Mouse (Mus musculus) heart, embryonic 11.5 days (tissue): ENCODE data around the gene Cabp4. TPM values are rescaled to one million over a fixed set of nuclear protein-coding genes. Genes with fewer than 3 reads are reported as not detected.

Source experiments
- ATAC-seq: fragments of 200-750 bp; cut with Nextera tagmentation; replicated peaks from 2 replicates; pipeline ENCODE4 v1.8.0; 2017; ENCODE audit warnings: moderate library complexity; ENCODE audit not compliant: insufficient number of reproducible peaks, low FRiP score, low TSS enrichment
- H3K27ac ChIP-seq: fragments of 300-500 bp; sonication (generic); 2 replicates; pipeline ENCODE4 v1.5.1; 2014; ENCODE audit warnings: mild to moderate bottlenecking, low read depth, low read length
- H3K27me3 ChIP-seq: fragments of 300-500 bp; sonication (generic); 2 replicates; pipeline ENCODE4 v1.6.1; 2014; ENCODE audit warnings: mild to moderate bottlenecking, low read length, mixed read lengths; ENCODE audit not compliant: control insufficient read depth, insufficient read depth
- H3K36me3 ChIP-seq: fragments of 300-500 bp; sonication (generic); 2 replicates; pipeline ENCODE4 v1.6.1; 2014; ENCODE audit warnings: mild to moderate bottlenecking, low read length, moderate library complexity, mixed read lengths; ENCODE audit not compliant: control insufficient read depth, insufficient read depth
- H3K4me1 ChIP-seq: fragments of 300-500 bp; sonication (generic); 2 replicates; pipeline ENCODE4 v1.6.1; 2014; ENCODE audit warnings: low read length; ENCODE audit not compliant: control insufficient read depth, insufficient read depth
- H3K4me2 ChIP-seq: fragments of 300-500 bp; sonication (generic); 2 replicates; pipeline ENCODE4 v1.6.1; 2014; ENCODE audit warnings: mild to moderate bottlenecking, moderate library complexity
- H3K4me3 ChIP-seq: fragments of 300-500 bp; sonication (generic); 2 replicates; pipeline ENCODE4 v1.5.1; 2014; ENCODE audit warnings: low read depth, low read length
- H3K9ac ChIP-seq: fragments of 300-500 bp; sonication (generic); 2 replicates; pipeline ENCODE4 v1.6.1; 2014; ENCODE audit warnings: mild to moderate bottlenecking, low read depth, low read length, moderate library complexity
- H3K9me3 ChIP-seq: fragments of 300-500 bp; sonication (generic); replicated peaks from 2 replicates; pipeline ENCODE4 v1.6.1; 2016; ENCODE audit warnings: low read length; ENCODE audit not compliant: control insufficient read depth
- WGBS: fragments of 180-500 bp; shearing (Covaris S2); extraction: QIAGEN DNeasy Blood & Tissue Kit; methylation state at CpG from one replicate; pipeline ENCODE4 v1.1.7; 2014; ENCODE audit not compliant: insufficient replicate concordance; 5-methylcytosine and 5-hydroxymethylcytosine counted together
- polyA plus RNA-seq: library from polyadenylated mRNA; unstranded; fragments of >200 nt; fragmentation: Nextera tagmentation; extraction: Ambion mirVana; gene quantifications from 2 replicates; pipeline ENCODE4 v1.2.1, GENCODE M21; 2014

Cabp4 gene
- not detected in 2 replicates for polyA plus RNA-seq

GRCm38 (mm10) chr19:4143759-4144268 lies at the start of gene Cabp4:
Gene Cabp4, minus strand, starts transcription at chr19:4144033.
- peaks cover under 1% of the 10 kb centered on the region; the same call in 1 of the 2 replicates for H3K4me1 ChIP-seq
- H3K27ac ChIP-seq: no peak within 1 kb of the TSS
- WGBS: 64% methylated on average over 7 of the region's 7 CpGs
- H3K9ac ChIP-seq: no peak within 1 kb of the TSS
- ATAC-seq: no peak
- H3K36me3 ChIP-seq: no peaks in the 10 kb centered on the region
- H3K4me3 ChIP-seq: no peak within 1 kb of the TSS
- no peaks in the 10 kb centered on the region for H3K27me3 ChIP-seq
- H3K4me2 ChIP-seq: no peak within 1 kb of the TSS
- H3K9me3 ChIP-seq: no peaks in the 10 kb centered on the region; the same call in 1 of the 2 replicates

- peak overlapping the region; percentile 61 for H3K4me3 ChIP-seq
- 58% methylated on average over 6 of the region's 6 CpGs for WGBS
- ATAC-seq: no peak
Observed at GRCm38 (mm10) chr19:4193129-4193528, 49.3 kb upstream of the Cabp4 start.

GRCm38 (mm10) chr19:4192251-4192985 lies 48.6 kb upstream of the Cabp4 start:
- Histone ChIP-seq H3K9ac (peak overlapping the region; percentile 93), H3K4me2 (peak overlapping the region; percentile 89), H3K4me1 (peaks cover 32% of the 10 kb centered on the region), H3K4me3 (peak overlapping the region; percentile 61), H3K27me3 (no peaks in the 10 kb centered on the region), H3K27ac (peak overlapping the region; percentile 87), H3K36me3 (peaks cover 20% of the 10 kb centered on the region), H3K9me3 (no peaks in the 10 kb centered on the region)
- WGBS: under 1% methylated on average over 50 of the region's 52 CpGs
- peak; percentile 55 for ATAC-seq

More at GRCm38 (mm10) chr19:4193129-4193528, 49.3 kb upstream of the Cabp4 start:
- H3K36me3 ChIP-seq: peaks cover 21% of the 10 kb centered on the region
- H3K9ac ChIP-seq: peak overlapping the region; percentile 93
- peak overlapping the region; percentile 89 for H3K4me2 ChIP-seq
- no peaks in the 10 kb centered on the region for H3K9me3 ChIP-seq
- no peaks in the 10 kb centered on the region for H3K27me3 ChIP-seq
- no peak overlapping the region for H3K27ac ChIP-seq
- H3K4me1 ChIP-seq: peaks cover 32% of the 10 kb centered on the region

GRCm38 (mm10) chr19:4191528-4192250 lies 47.9 kb upstream of the Cabp4 start, which contains the start of gene Ppp1ca:
Gene Ppp1ca, plus strand, starts transcription at chr19:4192065.
- Histone ChIP-seq H3K4me2 (peak within 1 kb of the TSS; percentile 89), H3K27ac (peak within 1 kb of the TSS; percentile 87), H3K36me3 (peaks cover 17% of the 10 kb centered on the region), H3K9ac (peak within 1 kb of the TSS; percentile 93), H3K9me3 (no peaks in the 10 kb centered on the region), H3K4me1 (peaks cover 30% of the 10 kb centered on the region), H3K4me3 (peak within 1 kb of the TSS; percentile 61), H3K27me3 (no peaks in the 10 kb centered on the region)
- WGBS: 6% methylated on average over 42 of the region's 47 CpGs
- peak; percentile 92 for ATAC-seq

GRCm38 (mm10) chr19:4190831-4191334 lies 47.0 kb upstream of the Cabp4 start, which contains the start of gene Tbc1d10c:
Gene Tbc1d10c, minus strand, starts transcription at chr19:4191284.
- H3K27ac ChIP-seq: peak within 1 kb of the TSS; percentile 87
- no peaks in the 10 kb centered on the region for H3K9me3 ChIP-seq
- peak within 1 kb of the TSS; percentile 61 for H3K4me3 ChIP-seq
- H3K4me1 ChIP-seq: peaks cover 25% of the 10 kb centered on the region
- no peaks in the 10 kb centered on the region for H3K27me3 ChIP-seq
- ATAC-seq: no peak
- H3K36me3 ChIP-seq: peaks cover 13% of the 10 kb centered on the region
- H3K4me2 ChIP-seq: peak within 1 kb of the TSS; percentile 89
- peak within 1 kb of the TSS; percentile 93 for H3K9ac ChIP-seq
- whole genome bisulfite sequencing: 52% methylated on average over 4 of the region's 4 CpGs

- Histone ChIP-seq H3K4me3 (no peak overlapping the region), H3K4me1 (peaks cover 32% of the 10 kb centered on the region), H3K9ac (no peak overlapping the region), H3K27ac (no peak overlapping the region), H3K27me3 (0 out of 2 replicates have a peak, but pooled peaks cover 3% of the 10 kb centered on the region), H3K9me3 (no peaks in the 10 kb centered on the region), H3K36me3 (peaks cover 6% of the 10 kb centered on the region; the same call in 1 of the 2 replicates), H3K4me2 (no peak overlapping the region)
- WGBS: 83% methylated on average over 12 of the region's 12 CpGs
- ATAC-seq: no peak
Observed at GRCm38 (mm10) chr19:4189051-4189620, 45.3 kb upstream of the Cabp4 start.

- peaks cover 18% of the 10 kb centered on the region for H3K4me1 ChIP-seq
- H3K36me3 ChIP-seq: no peaks in the 10 kb centered on the region
- WGBS: 65% methylated on average over 3 of the region's 3 CpGs
- H3K27ac ChIP-seq: no peak overlapping the region
- H3K27me3 ChIP-seq: 0 out of 2 replicates have a peak, but pooled peaks cover 3% of the 10 kb centered on the region
- H3K9ac ChIP-seq: 0 out of 2 replicates have a peak overlapping the region, but pooled peaks have one; percentile 34
- ATAC-seq: no peak
- H3K4me3 ChIP-seq: no peak overlapping the region
- H3K9me3 ChIP-seq: no peaks in the 10 kb centered on the region
- no peak overlapping the region for H3K4me2 ChIP-seq
Observed at GRCm38 (mm10) chr19:4187303-4187702, 43.5 kb upstream of the Cabp4 start.
